10 mouse cellular contexts compared by ENCODE assay signal in the genomic region with DNA sequence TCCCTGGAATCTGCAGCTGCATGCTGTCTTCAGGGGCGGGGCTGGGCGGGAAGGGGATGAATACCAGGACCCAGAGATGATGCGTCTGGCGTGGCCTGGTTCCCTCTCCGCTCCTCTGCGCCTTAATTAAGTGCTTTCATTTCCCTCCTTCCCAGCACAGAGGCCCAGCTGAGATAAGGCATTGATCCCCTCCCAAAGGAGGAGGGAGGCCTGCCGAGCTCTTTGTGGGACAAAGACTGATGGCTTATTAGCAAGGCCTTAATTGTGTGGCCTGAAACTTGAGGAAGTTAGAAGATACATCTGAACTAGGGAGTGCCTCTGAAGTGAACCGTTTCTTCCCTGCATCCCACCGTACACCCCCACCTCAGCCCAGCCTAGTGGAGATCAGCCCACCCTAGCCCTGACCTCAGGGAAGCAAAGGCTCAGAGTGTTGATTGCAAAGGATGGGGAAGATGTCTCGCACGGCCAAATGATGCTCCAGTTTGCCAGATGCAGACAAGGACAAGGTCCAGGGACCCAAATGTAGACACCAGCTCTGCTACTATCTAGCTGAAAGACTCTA.
A peak's percentile ranks its signal among the peaks of the same experiment; 100 is the strongest.
DNase-seq lines count a peak whose midpoint lies in the region; ATAC-seq lines count a peak whose summit lies in the region.
"Had no signal": no experiment of that assay in that cellular context is flagged by ENCODE, and none has a peak within 500 bp of the region (broad histone marks: within the 10 kb centered on the region; RNA-seq: fewer than 3 reads in every experiment).

No protein-coding gene starts in this region.

- no peaks in the 10 kb centered on the region for H3K36me3 ChIP-seq in hindbrain, embryonic 11.5 days (ENCODE audit: control insufficient read depth, insufficient read depth, low read length)
- no peaks in the 10 kb centered on the region for H3K36me3 ChIP-seq in hindbrain, embryonic 16.5 days (ENCODE audit: control insufficient read depth, insufficient read depth, low read length)
- H3K36me3 ChIP-seq in forebrain, embryonic 12.5 days (replicated peaks): no peaks in the 10 kb centered on the region
- no peaks in the 10 kb centered on the region for H3K36me3 ChIP-seq in midbrain, embryonic 13.5 days
- H3K36me3 ChIP-seq: liver, embryonic 15.5 days had no signal

- no peaks in the 10 kb centered on the region for H3K27me3 ChIP-seq in hindbrain, embryonic 11.5 days (ENCODE audit: control insufficient read depth, insufficient read depth, low read length)
- H3K27me3 ChIP-seq in hindbrain, embryonic 16.5 days (replicated peaks; ENCODE audit: control insufficient read depth, insufficient read depth, low read length): no peaks in the 10 kb centered on the region
- H3K27me3 ChIP-seq in forebrain, embryonic 12.5 days: peaks cover 41% of the 10 kb centered on the region
- H3K27me3 ChIP-seq in midbrain, embryonic 13.5 days: peaks cover 12% of the 10 kb centered on the region
- H3K27me3 ChIP-seq: Patski had no signal

- H3K9ac ChIP-seq in hindbrain, embryonic 11.5 days (ENCODE audit: low read depth, low read length): no peak overlapping the region
- H3K9ac ChIP-seq in hindbrain, embryonic 16.5 days (ENCODE audit: low read depth, low read length): no peak overlapping the region
- H3K9ac ChIP-seq in forebrain, embryonic 12.5 days: 0 out of 2 replicates have a peak overlapping the region, but pooled peaks have one; percentile 25
- H3K9ac ChIP-seq in midbrain, embryonic 13.5 days (replicated peaks): no peak overlapping the region
- H3K9ac ChIP-seq: liver, embryonic 15.5 days had no signal

- peak overlapping the region; percentile 38; the same call in 1 of the 2 replicates for H3K4me2 ChIP-seq in hindbrain, embryonic 11.5 days (replicated peaks; ENCODE audit: low read depth, low read length)
- no peak overlapping the region for H3K4me2 ChIP-seq in hindbrain, embryonic 16.5 days (ENCODE audit: low read length)
- H3K4me2 ChIP-seq in forebrain, embryonic 12.5 days: peak overlapping the region; percentile 44
- no peak overlapping the region for H3K4me2 ChIP-seq in midbrain, embryonic 13.5 days (replicated peaks)
- H3K4me2 ChIP-seq: liver, embryonic 15.5 days had no signal

- intact Hi-C loops in heart, postnatal 36 days (cut with DNase I): loop anchor here (5.0 kb wide), 1 partner anchor 435 kb away; no protein-coding TSS in a partner anchor

- peak; percentile 52 for DNase-seq in hindbrain, embryonic 11.5 days (ENCODE audit: low spot score)
- peak; percentile 39 for DNase-seq in Muller cell, postnatal 12 days (ENCODE audit: inconsistent ontology term)
- no peak for DNase-seq in thymus, adult 18-20 months
- DNase-seq in heart, postnatal 36 days: no peak

- peak overlapping the region; percentile 85 for H3K27ac ChIP-seq in hindbrain, embryonic 11.5 days (ENCODE audit: low read depth, low read length)
- H3K27ac ChIP-seq in hindbrain, embryonic 16.5 days (ENCODE audit: low read depth, low read length): no peak overlapping the region
- H3K27ac ChIP-seq in forebrain, embryonic 12.5 days: peak overlapping the region; percentile 22
- peak overlapping the region; percentile 52 for H3K27ac ChIP-seq in midbrain, embryonic 13.5 days
- H3K27ac ChIP-seq: liver, embryonic 15.5 days had no signal

- 12% methylated on average over 11 of the region's 11 CpGs for WGBS in hindbrain, embryonic 11.5 days
- 12% methylated on average over 11 of the region's 11 CpGs for WGBS in hindbrain, embryonic 16.5 days
- 9% methylated on average over 11 of the region's 11 CpGs for WGBS in forebrain, embryonic 12.5 days
- WGBS in midbrain, embryonic 13.5 days: 7% methylated on average over 11 of the region's 11 CpGs

- peaks cover 19% of the 10 kb centered on the region for H3K4me1 ChIP-seq in hindbrain, embryonic 11.5 days (replicated peaks; ENCODE audit: control insufficient read depth, insufficient read depth, low read length)
- peaks cover 19% of the 10 kb centered on the region for H3K4me1 ChIP-seq in hindbrain, embryonic 16.5 days (ENCODE audit: control insufficient read depth, insufficient read depth, low read depth, low read length)
- peaks cover 48% of the 10 kb centered on the region for H3K4me1 ChIP-seq in forebrain, embryonic 12.5 days
- peaks cover 41% of the 10 kb centered on the region for H3K4me1 ChIP-seq in midbrain, embryonic 13.5 days (replicated peaks)
- H3K4me1 ChIP-seq: liver, embryonic 15.5 days had no signal

- no peaks in the 10 kb centered on the region for H3K9me3 ChIP-seq in hindbrain, embryonic 11.5 days (ENCODE audit: control insufficient read depth, low read length)
- H3K9me3 ChIP-seq in hindbrain, embryonic 16.5 days (ENCODE audit: control insufficient read depth, low read length): no peaks in the 10 kb centered on the region
- H3K9me3 ChIP-seq in forebrain, embryonic 12.5 days: no peaks in the 10 kb centered on the region
- H3K9me3 ChIP-seq in midbrain, embryonic 13.5 days: no peaks in the 10 kb centered on the region
- H3K9me3 ChIP-seq: liver, embryonic 15.5 days had no signal

- peak; percentile 64 for ATAC-seq in hindbrain, embryonic 11.5 days (ENCODE audit: low FRiP score)
- no peak for ATAC-seq in hindbrain, embryonic 16.5 days
- peak; percentile 53 for ATAC-seq in forebrain, embryonic 12.5 days (ENCODE audit: low FRiP score)
- peak; percentile 28; the same call in 1 of the 2 replicates for ATAC-seq in midbrain, embryonic 13.5 days
- ATAC-seq in monocyte, adult 5-6 weeks (replicated peaks; ENCODE audit: insufficient number of reproducible peaks, low FRiP score, low TSS enrichment, poor library complexity, severe bottlenecking): no peak
- ATAC-seq: Patski had no signal

- H3K4me3 ChIP-seq in hindbrain, embryonic 11.5 days (ENCODE audit: low read depth, low read length): no peak overlapping the region
- H3K4me3 ChIP-seq in hindbrain, embryonic 16.5 days (ENCODE audit: low read length): no peak overlapping the region
- H3K4me3 ChIP-seq in forebrain, embryonic 12.5 days (replicated peaks): no peak overlapping the region
- H3K4me3 ChIP-seq in midbrain, embryonic 13.5 days (replicated peaks): no peak overlapping the region
- H3K4me3 ChIP-seq: liver, embryonic 15.5 days had no signal

Comparison
In these comparisons a context has a peak if more than half of its experiments do, and no peak if none do; other contexts are left out.
1. ATAC-seq: peak in hindbrain, embryonic 11.5 days (single experiment), forebrain, embryonic 12.5 days (single experiment) and midbrain, embryonic 13.5 days (single experiment); none in hindbrain, embryonic 16.5 days (single experiment) and monocyte, adult 5-6 weeks (single experiment).
2. H3K4me2 ChIP-seq: peak in hindbrain, embryonic 11.5 days (single experiment) and forebrain, embryonic 12.5 days (single experiment); none in hindbrain, embryonic 16.5 days (single experiment) and midbrain, embryonic 13.5 days (single experiment).
3. DNase-seq: peak in hindbrain, embryonic 11.5 days (single experiment) and Muller cell, postnatal 12 days (single experiment); none in thymus, adult 18-20 months (0 of 2) and heart, postnatal 36 days (0 of 2).